Mouse (Mus musculus) thymus, adult 2 months (tissue): ENCODE results near the gene Sh3pxd2a. TPM values are rescaled to one million over a fixed set of nuclear protein-coding genes. Genes with fewer than 3 reads are reported as not detected.

Experiments used
- DNase-seq: peaks from one replicate; pipeline ENCODE4 v3.0.0; 2021
- H3K27ac ChIP-seq: fragments of 200-500 bp; 2 replicates; pipeline ENCODE4 v1.5.1; 2012; ENCODE audit warnings: low read length, control low read depth; ENCODE audit not compliant: control insufficient read depth, insufficient read depth
- H3K27me3 ChIP-seq: fragments of 200-500 bp; 2 replicates; pipeline ENCODE4 v1.6.1; 2012; ENCODE audit warnings: mild to moderate bottlenecking, low read length, moderate library complexity, mixed read lengths; ENCODE audit not compliant: control insufficient read depth, insufficient read depth
- H3K36me3 ChIP-seq: fragments of 200-500 bp; 2 replicates; pipeline ENCODE4 v1.6.1; 2012; ENCODE audit warnings: mild to moderate bottlenecking, low read length, moderate library complexity; ENCODE audit not compliant: control insufficient read depth, insufficient read depth
- H3K4me1 ChIP-seq: fragments of 200-500 bp; replicated peaks from 2 replicates; pipeline ENCODE4 v1.6.1; 2012; ENCODE audit warnings: low read length; ENCODE audit not compliant: control insufficient read depth, insufficient read depth
- H3K4me3 ChIP-seq: fragments of 200-500 bp; 2 replicates; pipeline ENCODE4 v1.5.1; 2012; ENCODE audit warnings: mild to moderate bottlenecking, low read length, control low read depth, moderate library complexity; ENCODE audit not compliant: control insufficient read depth, insufficient read depth
- CTCF ChIP-seq: fragments of 200-500 bp; IDR thresholded peaks from 2 replicates; pipeline ENCODE4 v1.5.1; 2012; ENCODE audit warnings: mild to moderate bottlenecking, control low read depth, low read length, moderate library complexity, borderline replicate concordance; ENCODE audit not compliant: control insufficient read depth, poor library complexity, insufficient read depth; ENCODE audit errors: extremely low read depth
- POLR2A ChIP-seq: fragments of 200-500 bp; IDR thresholded peaks from 2 replicates; pipeline ENCODE4 v1.6.1; 2012; ENCODE audit warnings: mild to moderate bottlenecking, low read length, control low read depth, moderate library complexity; ENCODE audit not compliant: control insufficient read depth, poor library complexity, insufficient read depth; ENCODE audit errors: extremely low read depth
- WGBS: fragments of 180-500 bp; shearing (Covaris S2); methylation state at CpG from one replicate; pipeline ENCODE4 v1.1.7; 2018; 5-methylcytosine and 5-hydroxymethylcytosine counted together
- polyA plus RNA-seq: library from polyadenylated mRNA; depleted of rRNA; stranded (reverse); fragments of >200 nt; gene quantifications from 2 replicates; pipeline ENCODE4 v1.2.3, GENCODE M21; 2012

Sh3pxd2a gene
- polyA plus RNA-seq, 1 experiment: 19.4 TPM

DNA sequence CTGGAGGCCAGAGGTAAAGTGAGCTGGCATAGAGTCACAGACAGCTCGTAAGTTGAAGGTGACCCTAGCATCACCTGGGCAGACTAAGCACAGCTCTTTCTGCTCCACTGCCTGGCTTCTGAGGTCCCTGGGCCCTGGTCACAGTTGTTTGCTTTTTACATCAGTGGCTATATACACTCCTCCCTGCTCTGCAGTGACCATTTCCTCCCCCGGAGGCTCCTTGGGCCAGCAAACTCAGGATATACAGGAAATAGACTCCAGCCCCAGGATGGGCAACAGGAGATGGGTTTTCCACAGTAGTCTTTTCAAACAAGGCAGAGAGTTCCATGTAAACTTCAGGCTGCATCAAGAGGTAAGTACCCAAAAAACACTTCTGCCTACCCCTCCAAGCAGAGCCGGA is 76.3 kb downstream of the Sh3pxd2a start:
- DNase-seq: no peak
- 99% methylated on average over 3 of the region's 3 CpGs for WGBS

DNA sequence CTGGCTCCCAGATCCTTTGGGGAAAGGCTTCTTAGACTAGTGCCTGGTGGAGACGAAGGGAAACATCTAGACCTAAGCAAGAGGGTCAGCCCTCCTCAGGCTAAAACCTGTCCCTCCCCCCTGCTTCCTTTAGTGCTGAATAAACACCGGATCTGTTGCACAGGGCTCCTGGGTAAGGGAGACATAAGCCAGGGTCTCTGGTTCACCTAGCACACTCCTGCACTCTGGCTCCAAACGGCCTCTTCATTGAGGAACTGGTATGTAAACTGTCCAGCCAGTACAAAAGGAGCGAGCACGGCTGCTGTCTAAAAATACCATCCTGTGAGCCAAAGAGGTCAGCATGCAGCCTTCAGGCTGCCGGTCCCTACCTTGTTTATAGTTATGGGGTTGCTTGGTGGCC is 76.8 kb downstream of the Sh3pxd2a start:
- no peak overlapping the region for H3K27ac ChIP-seq
- no peaks in the 10 kb centered on the region for H3K36me3 ChIP-seq
- WGBS: 91% methylated on average over 6 of the region's 6 CpGs
- DNase-seq: no peak
- peaks cover 4% of the 10 kb centered on the region; the same call in 1 of the 2 replicates for H3K4me1 ChIP-seq
- no peak for TF ChIP-seq POLR2A
- no peak for TF ChIP-seq CTCF
- H3K4me3 ChIP-seq: no peak overlapping the region
- H3K27me3 ChIP-seq: no peaks in the 10 kb centered on the region

More for the DNA sequence above, 76.3 kb downstream of the Sh3pxd2a start:
- Histone ChIP-seq H3K4me3 (no peak overlapping the region), H3K4me1 (peaks cover 4% of the 10 kb centered on the region; the same call in 1 of the 2 replicates), H3K36me3 (no peaks in the 10 kb centered on the region), H3K27me3 (no peaks in the 10 kb centered on the region), H3K27ac (no peak overlapping the region)
- TF ChIP-seq CTCF (no peak), POLR2A (no peak)

DNA sequence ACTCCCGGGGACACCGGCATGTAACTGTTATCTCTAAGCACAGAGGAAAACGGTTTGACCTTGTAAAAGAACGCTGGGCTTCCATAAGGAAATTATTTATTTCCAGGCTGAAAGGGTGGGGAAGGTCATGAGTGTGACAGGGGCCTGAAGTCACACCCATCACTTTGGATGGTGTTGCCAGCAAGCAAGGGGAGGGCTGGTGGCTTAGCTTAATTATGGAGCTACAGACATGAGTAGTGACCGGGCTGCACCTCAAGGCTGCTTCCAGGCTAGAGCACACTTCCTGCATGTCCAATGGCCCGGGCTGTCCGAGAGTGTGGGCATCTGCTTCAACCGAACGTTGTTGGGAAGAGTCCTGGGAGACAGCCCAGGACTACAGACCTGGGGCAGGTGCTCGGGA is 78.2 kb downstream of the Sh3pxd2a start:
- 95% methylated on average over 10 of the region's 10 CpGs for WGBS
- Histone ChIP-seq H3K4me3 (no peak overlapping the region), H3K27ac (no peak overlapping the region), H3K4me1 (peaks cover 2% of the 10 kb centered on the region; the same call in 1 of the 2 replicates), H3K36me3 (no peaks in the 10 kb centered on the region), H3K27me3 (no peaks in the 10 kb centered on the region)
- no peak for TF ChIP-seq CTCF
- TF ChIP-seq POLR2A: no peak
- no peak for DNase-seq

DNA sequence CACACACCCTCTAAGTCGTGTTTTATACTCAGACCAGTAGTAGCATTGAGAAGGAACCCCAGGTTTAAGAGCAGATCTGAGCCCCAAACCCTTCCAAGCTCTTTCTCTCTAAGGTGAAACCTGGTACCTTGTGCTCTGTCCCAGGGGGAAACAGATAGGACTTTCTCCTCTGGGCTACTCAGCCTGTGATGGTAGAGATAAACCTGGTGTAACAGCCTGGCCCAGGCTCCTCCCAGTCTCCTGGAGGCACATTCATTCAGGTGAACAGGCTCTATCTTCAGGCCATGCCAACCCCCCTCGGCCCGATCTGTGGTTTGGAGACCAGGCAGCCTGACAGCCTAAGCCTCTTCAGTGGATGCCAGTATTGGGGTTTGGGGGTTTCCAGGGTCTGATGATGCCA is 79.6 kb downstream of the Sh3pxd2a start:
- no peaks in the 10 kb centered on the region for H3K27me3 ChIP-seq
- 87% methylated on average over 3 of the region's 3 CpGs for WGBS

DNA sequence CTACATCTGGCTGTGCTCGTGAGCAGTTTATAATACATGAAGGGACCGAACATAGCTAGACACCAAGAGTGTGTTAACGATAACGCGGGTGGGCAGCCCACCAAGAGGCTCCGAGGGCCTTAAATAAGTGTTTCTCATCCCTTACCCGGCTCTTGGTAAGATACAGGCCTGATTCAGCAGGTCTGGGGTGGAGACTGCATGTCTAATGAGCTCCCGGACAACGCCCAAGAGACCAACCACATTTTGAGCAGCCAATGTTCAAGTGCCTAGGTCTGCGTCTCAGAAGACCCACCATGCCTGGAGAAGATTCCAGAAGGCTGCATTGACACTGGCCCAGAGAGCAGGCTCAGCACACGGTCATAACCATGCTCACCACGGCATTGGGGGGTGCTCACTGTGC is 80.2 kb downstream of the Sh3pxd2a start:
- H3K4me1 ChIP-seq: no peaks in the 10 kb centered on the region
- H3K27ac ChIP-seq: no peak overlapping the region
- WGBS: 97% methylated on average over 12 of the region's 12 CpGs
- DNase-seq: no peak
- TF ChIP-seq POLR2A (no peak), CTCF (no peak)
- H3K4me3 ChIP-seq: no peak overlapping the region
- H3K36me3 ChIP-seq: no peaks in the 10 kb centered on the region
- H3K27me3 ChIP-seq: no peaks in the 10 kb centered on the region

More for the DNA sequence above, 79.6 kb downstream of the Sh3pxd2a start:
- no peak for TF ChIP-seq POLR2A
- TF ChIP-seq CTCF: no peak
- Histone ChIP-seq H3K27ac (no peak overlapping the region), H3K4me1 (no peaks in the 10 kb centered on the region), H3K4me3 (no peak overlapping the region), H3K36me3 (no peaks in the 10 kb centered on the region)
- no peak for DNase-seq

DNA sequence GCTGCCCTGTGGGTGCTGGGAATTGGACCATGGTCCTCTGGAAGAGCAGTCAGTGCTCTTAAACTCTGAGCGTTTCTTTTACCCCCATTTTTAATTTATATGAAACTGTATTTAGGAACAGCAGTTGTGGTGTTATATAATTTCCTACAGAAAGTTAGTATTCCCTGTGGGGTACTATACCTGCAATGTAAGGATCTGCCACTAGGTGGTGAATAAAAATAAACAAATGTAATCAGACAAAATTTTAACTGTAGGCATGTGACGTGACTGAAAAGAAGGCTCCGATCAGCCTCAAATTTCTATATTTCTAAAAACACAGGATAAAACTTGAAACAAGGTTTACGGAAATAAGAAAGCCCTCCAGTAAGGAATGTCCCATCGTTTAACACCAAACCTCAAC is 81.9 kb downstream of the Sh3pxd2a start:
- 78% methylated on average over 5 of the region's 5 CpGs for WGBS
- Histone ChIP-seq H3K27me3 (no peaks in the 10 kb centered on the region), H3K36me3 (no peaks in the 10 kb centered on the region), H3K27ac (no peak overlapping the region), H3K4me3 (no peak overlapping the region), H3K4me1 (no peaks in the 10 kb centered on the region)
- TF ChIP-seq CTCF (no peak), POLR2A (no peak)
- no peak for DNase-seq

DNA sequence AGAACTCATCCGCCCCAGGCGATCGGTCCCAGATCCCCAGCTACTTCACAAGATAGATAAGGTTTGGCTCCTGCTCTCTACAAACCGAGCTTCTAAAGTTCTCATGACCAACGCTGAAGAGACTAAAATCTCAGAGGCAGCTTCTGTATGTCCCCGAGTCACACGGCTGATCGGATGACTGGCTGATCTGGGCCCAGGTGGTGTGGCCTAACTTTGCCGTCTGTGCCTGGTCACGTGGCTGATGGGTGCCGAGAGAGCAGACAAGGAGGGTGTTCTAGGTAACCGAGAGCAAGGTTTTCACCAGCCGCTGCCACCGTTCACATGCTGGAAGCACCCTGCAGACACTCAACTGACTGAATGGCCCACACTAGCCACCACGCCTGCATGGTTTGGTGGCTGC is 83.2 kb downstream of the Sh3pxd2a start:
- H3K27ac ChIP-seq: no peak overlapping the region
- H3K27me3 ChIP-seq: no peaks in the 10 kb centered on the region
- no peak for DNase-seq
- TF ChIP-seq CTCF: no peak
- no peaks in the 10 kb centered on the region for H3K4me1 ChIP-seq
- H3K4me3 ChIP-seq: no peak overlapping the region
- H3K36me3 ChIP-seq: no peaks in the 10 kb centered on the region
- 95% methylated on average over 15 of the region's 15 CpGs for WGBS
